18 mouse cellular contexts compared by ENCODE assay signal in the genomic region with DNA sequence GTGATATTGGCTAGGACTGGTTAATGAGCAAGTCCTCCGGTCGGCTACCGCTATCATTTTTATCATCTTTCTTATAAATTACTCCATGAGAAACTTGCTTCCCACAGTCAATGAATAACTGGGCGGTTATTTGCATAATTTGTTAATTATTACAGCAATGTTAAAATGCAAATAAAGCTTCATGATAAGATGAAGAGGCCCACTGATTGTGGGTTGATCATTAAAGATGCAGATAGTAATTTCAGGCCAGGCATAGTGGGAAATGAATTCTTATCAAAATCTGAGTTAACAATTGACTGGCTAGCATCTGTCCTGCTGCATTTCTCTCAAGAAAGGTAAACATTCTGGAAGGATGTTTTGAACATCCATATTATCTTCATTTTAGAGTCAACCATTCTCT.
"Had no signal": no experiment of that assay in that cellular context is flagged by ENCODE, and none has a peak within 500 bp of the region (broad histone marks: within the 10 kb centered on the region; RNA-seq: fewer than 3 reads in every experiment).

No protein-coding gene starts in this region.

- H3K9me3 ChIP-seq: midbrain, embryonic 10.5 days; midbrain, embryonic 12.5 days; neural tube, embryonic 13.5 days; neural tube, embryonic 15.5 days had no signal

- H3K27me3 ChIP-seq: midbrain, embryonic 12.5 days; neural tube, embryonic 13.5 days; neural tube, embryonic 15.5 days had no signal

- H3K4me2 ChIP-seq: lung, embryonic 14.5 days; midbrain, embryonic 12.5 days; neural tube, embryonic 13.5 days; neural tube, embryonic 15.5 days had no signal

- DNase-seq: lung, adult 18-20 months; lung, embryonic 14.5 days; lung, postnatal 10 days; lung, postnatal 4 days; midbrain, embryonic 14.5 days; retina, postnatal 1 day; right cerebral cortex, adult 18-20 months; right cerebral cortex, postnatal 25 days; spleen, adult 18-20 months; thymus, adult 18-20 months; thymus, postnatal 14 days; thymus, postnatal 36 days had no signal

- H3K27ac ChIP-seq: midbrain, embryonic 10.5 days; midbrain, embryonic 12.5 days; neural tube, embryonic 13.5 days; neural tube, embryonic 15.5 days had no signal

- H3K9ac ChIP-seq: lung, embryonic 14.5 days; midbrain, embryonic 12.5 days; neural tube, embryonic 13.5 days; neural tube, embryonic 15.5 days had no signal

- H3K36me3 ChIP-seq: midbrain, embryonic 10.5 days; midbrain, embryonic 12.5 days; neural tube, embryonic 13.5 days; neural tube, embryonic 15.5 days had no signal

- H3K4me3 ChIP-seq: midbrain, embryonic 10.5 days; midbrain, embryonic 12.5 days; myocyte; neural tube, embryonic 13.5 days; neural tube, embryonic 15.5 days had no signal

- ATAC-seq: midbrain, embryonic 16.5 days had no signal

- H3K4me1 ChIP-seq: midbrain, embryonic 10.5 days; midbrain, embryonic 12.5 days; neural tube, embryonic 13.5 days; neural tube, embryonic 15.5 days had no signal
